Mouse (Mus musculus) ES-E14 (cell line): ENCODE data around the gene Mpv17l2. TPM values are rescaled to one million over a fixed set of nuclear protein-coding genes. Genes with fewer than 3 reads are reported as not detected.

Experiments used
- DNase-seq: peaks from one replicate; pipeline ENCODE4 v3.0.0-alpha.2; 2013; ENCODE audit warnings: low read depth, low spot score
- H3K27ac ChIP-seq: 2 replicates; pipeline ENCODE4 v1.5.1; 2012; ENCODE audit warnings: low read depth, mild to moderate bottlenecking, low read length, moderate library complexity, mixed read lengths; ENCODE audit not compliant: poor library complexity, insufficient read depth, severe bottlenecking
- H3K36me3 ChIP-seq: 2 replicates; pipeline ENCODE4 v1.6.1; 2012; ENCODE audit warnings: mild to moderate bottlenecking, low read length, moderate library complexity, mixed read lengths; ENCODE audit not compliant: control insufficient read depth, poor library complexity, insufficient read depth, severe bottlenecking
- H3K4me1 ChIP-seq, 2 experiments: fragments of 150-350 bp in 1 of 2; sonication (generic) in 1 of 2; 2 replicates each; pipeline ENCODE4 v1.6.1; 2012; ENCODE audit warnings: low read length in 2 of 2, mild to moderate bottlenecking in 1 of 2, mixed read lengths in 1 of 2; ENCODE audit not compliant: control insufficient read depth in 2 of 2, insufficient read depth in 2 of 2, poor library complexity in 1 of 2
- H3K4me3 ChIP-seq, 2 experiments: fragments of 150-350 bp in 1 of 2; sonication (generic) in 1 of 2; 2 replicates each; pipeline ENCODE4 v1.5.1; 2012; ENCODE audit warnings: low read length in 2 of 2, low read depth in 1 of 2, mild to moderate bottlenecking in 1 of 2, mixed read lengths in 1 of 2; ENCODE audit not compliant: insufficient read depth in 1 of 2, poor library complexity in 1 of 2, severe bottlenecking in 1 of 2
- H3K9ac ChIP-seq: 2 replicates; pipeline ENCODE4 v1.6.1; 2012; ENCODE audit warnings: low read depth, mild to moderate bottlenecking, low read length, mixed read lengths; ENCODE audit not compliant: poor library complexity, insufficient read depth, severe bottlenecking
- H3K9me3 ChIP-seq: fragments of 150-350 bp; sonication (generic); 2 replicates; pipeline ENCODE4 v1.6.1; 2012; ENCODE audit warnings: low read depth, mild to moderate bottlenecking, low read length; ENCODE audit not compliant: control insufficient read depth, insufficient read depth
- CHD2 ChIP-seq: IDR thresholded peaks from 2 replicates; pipeline ENCODE4 v1.6.1; 2014; ENCODE audit warnings: mild to moderate bottlenecking, low read depth, low read length, inconsistent platforms
- HCFC1 ChIP-seq: IDR thresholded peaks from 2 replicates; pipeline ENCODE4 v1.6.1; 2012; ENCODE audit warnings: low read length, inconsistent platforms, borderline replicate concordance; ENCODE audit not compliant: insufficient read depth
- MAFK ChIP-seq: IDR thresholded peaks from 2 replicates; pipeline ENCODE4 v1.6.1; 2014; ENCODE audit warnings: mild to moderate bottlenecking, low read depth, low read length, inconsistent platforms; ENCODE audit not compliant: insufficient read depth
- ZC3H11A ChIP-seq: IDR thresholded peaks from 2 replicates; pipeline ENCODE4 v1.6.1; 2012; ENCODE audit warnings: low read depth, mild to moderate bottlenecking, inconsistent platforms, low read length, borderline replicate concordance
- ZNF384 ChIP-seq: IDR thresholded peaks from 2 replicates; pipeline ENCODE4 v1.6.1; 2012; ENCODE audit warnings: low read depth, low read length, inconsistent platforms
- in situ Hi-C, 2 experiments: fragments of 600-800 bp; cut with MboI; formaldehyde crosslinking; loops; one replicate each; pipeline ENCODE4 v1.15.1; 2025; ENCODE audit warnings: low sequenced_read_pairs in 2 of 2, inconsistent platforms in 1 of 2; ENCODE audit not compliant: unreplicated experiment in 2 of 2
- total RNA-seq: library from RNA; depleted of rRNA; stranded (reverse); fragments of 300-350 nt; gene quantifications from 2 replicates; pipeline ENCODE4 v1.2.3, GENCODE M21; 2012

The Mpv17l2 gene
- total RNA-seq, 1 experiment, result 49.9 TPM

GRCm38 (mm10) chr8:70792700-70793099 lies 32.0 kb upstream of the Mpv17l2 start:
- Histone ChIP-seq H3K4me1 (peaks cover 0 to 21% of the 10 kb centered on the region in 2 experiments; a peak in 2 of 4 replicates), H3K36me3 (no peaks in the 10 kb centered on the region), H3K9ac (peak overlapping the region; percentile 5; the same call in 1 of the 2 replicates), H3K4me3 (peak overlapping the region; percentile 71 to 75), H3K9me3 (no peaks in the 10 kb centered on the region), H3K27ac (peak overlapping the region; percentile 54; the same call in 1 of the 2 replicates)
- DNase-seq, result peak; percentile 88
- TF ChIP-seq HCFC1 (no peak), MAFK (no peak), ZNF384 (no peak), ZC3H11A (no peak), CHD2 (no peak)
- in situ Hi-C loops, result no loop called here

GRCm38 (mm10) chr8:70791975-70792691 lies 31.4 kb upstream of the Mpv17l2 start:
- peak; percentile 94 for DNase-seq
- in situ Hi-C loops, result no loop called here
- Histone ChIP-seq H3K4me1 (peaks cover 0 to 23% of the 10 kb centered on the region in 2 experiments; a peak in 2 of 4 replicates), H3K36me3 (no peaks in the 10 kb centered on the region), H3K27ac (peak overlapping the region; percentile 54; the same call in 1 of the 2 replicates), H3K4me3 (peak overlapping the region; percentile 71 to 75), H3K9ac (peak overlapping the region; percentile 78), H3K9me3 (no peaks in the 10 kb centered on the region)
- no peak for TF ChIP-seq CHD2
- no peak for TF ChIP-seq HCFC1
- TF ChIP-seq MAFK, result no peak
- TF ChIP-seq ZC3H11A, result no peak
- no peak for TF ChIP-seq ZNF384

GRCm38 (mm10) chr8:70791294-70791701 lies 30.6 kb upstream of the Mpv17l2 start:
- Histone ChIP-seq H3K4me1 (peaks cover 0 to 25% of the 10 kb centered on the region in 2 experiments; a peak in 2 of 4 replicates), H3K4me3 (no peak overlapping the region)

DNA sequence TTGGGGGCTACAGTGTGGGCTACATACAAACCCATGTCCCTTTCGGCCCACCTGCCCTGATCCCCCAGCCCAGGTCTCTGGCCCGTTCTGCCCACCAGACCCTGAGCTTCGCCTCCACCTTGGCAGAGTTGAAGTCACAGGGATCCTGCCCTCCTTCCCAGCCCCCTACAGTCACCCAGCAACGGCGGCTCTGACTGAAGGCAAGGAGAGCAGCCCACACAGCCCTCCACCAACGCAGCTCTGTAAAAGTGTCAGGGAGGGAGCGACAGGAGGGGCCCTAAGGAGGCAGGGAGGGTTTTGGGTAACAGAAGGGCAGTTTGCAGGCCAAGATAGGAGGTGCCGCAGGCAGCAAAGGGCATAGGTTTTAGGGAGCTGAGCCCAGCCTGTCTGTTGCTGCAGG lies 30.1 kb upstream of the Mpv17l2 start:
- TF ChIP-seq ZC3H11A, result no peak
- no peak for TF ChIP-seq ZNF384
- TF ChIP-seq HCFC1, result no peak
- TF ChIP-seq MAFK, result no peak
- no peak for TF ChIP-seq CHD2
- no peak overlapping the region for H3K9ac ChIP-seq
- DNase-seq, result no peak
- H3K36me3 ChIP-seq, result 0 out of 2 replicates have a peak, but pooled peaks cover 2% of the 10 kb centered on the region
- no peak overlapping the region for H3K27ac ChIP-seq
- no peaks in the 10 kb centered on the region for H3K9me3 ChIP-seq
- H3K4me3 ChIP-seq, result no peak overlapping the region
- H3K4me1 ChIP-seq, result peaks cover 0 to 29% of the 10 kb centered on the region in 2 experiments; a peak in 2 of 4 replicates
- in situ Hi-C loops, result no loop called here

More at GRCm38 (mm10) chr8:70791294-70791701, 30.6 kb upstream of the Mpv17l2 start:
- in situ Hi-C loops, result no loop called here
- Histone ChIP-seq H3K9me3 (no peaks in the 10 kb centered on the region), H3K36me3 (no peaks in the 10 kb centered on the region), H3K9ac (no peak overlapping the region), H3K27ac (no peak overlapping the region)
- TF ChIP-seq CHD2 (no peak), MAFK (no peak), ZC3H11A (no peak), HCFC1 (no peak), ZNF384 (no peak)
- no peak for DNase-seq

- Histone ChIP-seq H3K27ac (no peak overlapping the region), H3K4me3 (no peak overlapping the region), H3K36me3 (peaks cover 8% of the 10 kb centered on the region; the same call in 1 of the 2 replicates), H3K4me1 (peaks cover 0 to 36% of the 10 kb centered on the region in 2 experiments; a peak in 2 of 4 replicates), H3K9ac (no peak overlapping the region), H3K9me3 (no peaks in the 10 kb centered on the region)
- in situ Hi-C loops, result no loop called here
- no peak for TF ChIP-seq ZC3H11A
- TF ChIP-seq CHD2, result no peak
- no peak for TF ChIP-seq ZNF384
- TF ChIP-seq HCFC1, result no peak
- TF ChIP-seq MAFK, result no peak
- no peak for DNase-seq
Measured at GRCm38 (mm10) chr8:70789046-70789445, 28.3 kb upstream of the Mpv17l2 start.
